Mouse (Mus musculus) MEL-GATA-1-ER (cell line): ENCODE measurements around the gene Nr4a3.

ENCODE experiments used
- DNase-seq: peaks from one replicate; pipeline ENCODE4 v3.0.0-alpha.2; 2012; ENCODE audit warnings: low read depth; ENCODE audit errors: extremely low read depth

Nr4a3 gene

DNA sequence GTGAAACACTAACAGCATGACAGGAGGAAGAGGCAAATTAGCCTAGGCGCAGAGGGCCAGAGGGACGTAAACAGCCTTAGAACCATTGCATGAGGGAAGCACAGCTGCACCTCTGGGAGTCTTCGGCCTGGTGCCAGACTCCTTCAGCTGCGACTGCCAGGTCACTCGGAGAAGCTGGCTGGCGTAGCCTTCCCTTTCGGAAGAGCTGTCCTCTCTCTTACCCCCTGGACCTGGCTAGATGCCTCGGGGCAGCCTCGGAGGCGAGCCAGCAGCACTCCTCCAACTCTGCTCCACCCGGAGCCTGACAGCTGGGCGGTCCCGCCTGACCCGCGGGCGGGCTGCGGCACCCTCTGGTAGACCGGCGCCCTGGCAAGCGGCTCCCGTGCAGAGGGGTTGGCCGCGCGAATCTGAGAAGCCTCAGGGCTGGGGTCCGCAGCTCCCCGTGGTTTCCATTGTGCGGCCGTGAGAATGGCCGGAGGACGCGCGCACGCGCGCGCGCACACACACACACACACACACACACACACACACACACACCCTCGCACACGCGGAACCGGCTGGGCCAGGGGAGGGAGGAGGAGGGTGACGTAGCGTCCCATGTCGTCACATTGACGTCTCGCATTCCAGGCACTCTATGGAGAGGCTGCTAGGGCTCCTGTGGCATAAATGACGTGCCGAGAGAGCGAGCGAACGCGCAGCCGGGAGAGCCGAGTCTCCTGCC lies at the start of gene Nr4a3:
Gene Nr4a3, plus strand, starts transcription at position 663 of the 721 bp plus-strand sequence.
- peak; percentile 85 for DNase-seq

DNA sequence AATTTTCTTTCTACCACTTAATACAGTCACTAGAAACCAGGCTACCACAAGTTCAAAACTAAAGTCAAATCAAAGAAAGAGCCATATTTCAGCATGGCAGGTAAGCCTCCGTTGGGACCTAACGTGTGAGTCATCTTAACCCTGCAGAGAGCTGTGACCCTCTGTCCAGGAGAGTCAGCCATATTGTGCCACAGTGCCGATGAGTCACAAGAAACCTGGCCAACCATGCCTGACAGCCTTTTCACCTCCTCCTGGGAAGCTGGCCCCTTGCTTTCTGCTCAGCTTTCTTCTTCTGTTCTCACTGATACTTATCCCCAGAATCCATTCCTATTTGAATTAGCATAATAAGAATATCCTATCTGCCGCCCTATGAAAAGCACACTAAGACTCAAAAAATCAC lies 42.0 kb upstream of the Nr4a3 start:
- DNase-seq: no peak

DNA sequence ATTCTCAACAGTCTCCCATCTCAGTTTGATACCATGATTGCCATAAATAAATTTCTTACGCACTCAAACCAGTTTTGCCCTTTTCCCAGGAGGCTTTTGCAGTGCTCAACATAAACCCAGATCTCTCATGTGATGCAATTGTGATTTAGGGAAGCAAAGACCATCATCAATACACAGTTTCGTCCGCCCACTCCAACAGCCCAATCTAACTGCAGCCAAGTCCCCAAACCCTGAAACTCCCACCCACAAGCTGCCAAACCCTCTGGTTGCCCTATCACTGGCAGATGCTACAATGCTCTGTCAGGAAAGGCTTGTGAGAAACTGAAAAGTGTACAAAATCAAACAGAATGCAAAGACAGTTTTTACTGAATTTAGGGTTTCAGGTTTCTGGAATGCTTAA lies 41.5 kb upstream of the Nr4a3 start:
- DNase-seq: no peak

DNA sequence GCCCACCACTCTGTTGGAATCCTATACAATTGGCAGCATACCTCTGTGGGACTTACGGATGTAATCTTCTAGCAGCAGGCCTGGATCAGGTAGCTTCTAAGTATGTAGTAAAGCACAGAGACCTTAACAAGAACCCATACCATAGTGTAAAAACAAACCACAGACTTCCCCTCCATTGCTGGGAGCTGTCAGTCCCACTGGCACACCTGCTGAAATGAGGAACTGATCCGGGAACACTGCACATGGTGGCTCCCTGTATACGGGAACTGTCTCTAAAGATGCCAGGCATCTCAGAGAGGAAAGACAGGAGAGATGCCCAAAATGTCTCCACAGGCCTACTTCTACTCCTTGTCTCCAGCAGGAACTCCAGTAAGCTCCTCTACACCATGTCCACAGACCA lies 38.6 kb upstream of the Nr4a3 start:
- no peak for DNase-seq

DNA sequence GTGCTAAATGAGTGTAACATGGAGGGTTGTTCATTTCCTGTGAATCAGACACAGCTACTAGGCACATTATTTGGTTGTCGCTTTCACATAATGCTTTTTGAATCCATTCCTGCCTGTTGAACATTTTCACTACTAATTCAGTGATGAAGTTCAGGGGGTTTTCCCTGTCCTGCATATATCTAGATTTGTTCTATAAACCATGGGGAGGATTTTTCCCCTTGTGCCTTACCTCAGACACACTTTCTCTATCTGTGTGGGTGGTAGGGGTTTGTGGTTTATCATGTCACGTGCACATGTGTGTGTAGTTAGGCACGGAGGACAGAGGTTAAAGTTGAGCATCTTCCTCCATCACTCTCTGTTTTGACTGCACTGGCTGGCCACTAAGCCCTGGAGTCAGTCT lies 32.7 kb upstream of the Nr4a3 start:
- no peak for DNase-seq

DNA sequence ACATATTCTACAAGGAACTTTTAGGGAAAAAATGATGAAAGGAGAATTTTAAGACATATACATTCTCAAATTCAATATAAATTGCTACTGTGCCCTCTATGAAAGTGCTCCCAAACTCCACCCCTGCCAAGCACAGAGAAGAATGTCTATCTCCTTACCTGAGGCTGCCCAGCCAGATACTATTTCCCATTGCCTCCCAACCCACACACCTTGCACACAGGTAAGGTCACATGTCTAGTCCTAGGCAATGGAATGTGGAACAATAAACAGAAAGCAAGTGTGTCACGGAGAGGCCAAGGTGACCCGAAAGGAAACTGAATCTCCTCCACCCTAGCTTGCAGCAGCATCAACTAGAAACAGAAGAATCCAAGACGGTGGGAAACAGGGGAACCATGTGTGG lies 22.0 kb upstream of the Nr4a3 start:
- DNase-seq: no peak

DNA sequence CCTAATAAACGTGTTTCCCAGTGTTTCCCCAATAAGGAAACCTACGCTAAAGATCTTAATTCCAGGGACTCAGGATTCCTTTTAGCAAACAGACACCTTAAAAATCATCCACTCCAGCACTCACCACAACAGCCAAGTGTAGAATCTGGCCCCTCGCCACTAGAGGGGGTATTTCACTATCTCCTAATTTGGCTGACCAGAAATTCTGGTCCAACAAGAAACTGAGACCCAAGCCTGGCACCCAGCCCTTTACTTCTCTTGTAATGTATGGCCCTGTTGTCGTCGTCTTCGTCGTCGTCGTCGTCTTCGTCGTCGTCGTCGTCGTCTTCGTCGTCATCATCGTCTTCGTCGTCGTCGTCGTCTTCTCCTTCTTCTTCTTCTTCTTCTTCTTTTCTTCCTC lies 15.3 kb upstream of the Nr4a3 start:
- no peak for DNase-seq

DNA sequence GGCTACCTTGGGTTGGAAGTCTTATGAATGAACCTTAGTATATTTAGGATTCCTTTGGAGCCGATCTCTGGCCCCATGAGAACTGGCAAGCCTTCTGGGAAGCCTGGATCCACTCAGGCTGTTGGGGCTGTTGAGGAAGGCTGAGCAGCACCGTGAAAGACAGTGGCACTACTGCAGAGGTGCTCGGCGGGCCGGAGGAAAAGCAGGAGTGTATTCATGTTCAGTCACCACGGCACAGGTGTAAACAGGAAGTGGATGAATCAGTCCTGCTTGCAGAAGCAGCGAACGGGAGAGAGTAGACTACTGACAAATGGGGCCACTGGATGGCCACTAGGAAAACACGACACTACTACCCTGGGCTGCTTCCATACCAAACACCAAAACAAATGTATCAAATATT lies 10.7 kb upstream of the Nr4a3 start:
- no peak for DNase-seq

DNA sequence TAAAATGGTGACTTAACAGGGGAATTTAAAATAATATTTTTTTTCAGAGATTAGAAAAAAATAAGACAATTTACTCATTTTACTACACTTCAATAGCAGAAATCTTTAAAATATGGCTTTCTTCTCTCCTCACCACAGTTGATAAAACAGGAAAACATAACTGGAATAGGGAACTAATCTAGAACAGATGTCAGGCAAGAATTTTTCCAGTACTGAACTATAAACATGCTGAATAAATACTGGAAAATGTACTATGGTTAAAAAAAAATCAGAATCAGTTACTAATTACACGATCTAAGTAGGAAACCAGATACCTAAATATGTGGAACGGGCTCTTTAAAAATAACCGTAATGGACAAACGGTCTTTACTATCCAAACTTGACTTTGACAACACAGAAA lies 7.3 kb upstream of the Nr4a3 start:
- DNase-seq: no peak

DNA sequence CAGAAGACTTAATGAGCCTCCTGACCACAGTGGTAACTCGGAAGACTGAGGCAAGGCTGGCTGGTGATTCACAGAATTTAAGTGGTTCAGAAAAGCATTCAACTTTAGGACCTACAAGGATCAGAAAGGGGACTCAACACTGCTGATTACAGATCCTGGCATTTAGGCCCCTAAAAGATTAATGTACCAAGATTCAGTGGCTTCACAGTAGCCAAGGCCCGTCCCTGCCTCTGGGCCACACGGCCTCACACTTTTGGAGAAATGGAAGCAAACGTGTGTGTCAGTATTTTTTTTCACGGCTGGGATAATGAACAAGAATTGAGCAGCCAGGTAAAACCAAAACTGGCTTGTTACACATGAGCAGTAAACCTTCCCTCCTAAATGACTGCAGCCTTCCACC lies 6.1 kb upstream of the Nr4a3 start:
- no peak for DNase-seq

DNA sequence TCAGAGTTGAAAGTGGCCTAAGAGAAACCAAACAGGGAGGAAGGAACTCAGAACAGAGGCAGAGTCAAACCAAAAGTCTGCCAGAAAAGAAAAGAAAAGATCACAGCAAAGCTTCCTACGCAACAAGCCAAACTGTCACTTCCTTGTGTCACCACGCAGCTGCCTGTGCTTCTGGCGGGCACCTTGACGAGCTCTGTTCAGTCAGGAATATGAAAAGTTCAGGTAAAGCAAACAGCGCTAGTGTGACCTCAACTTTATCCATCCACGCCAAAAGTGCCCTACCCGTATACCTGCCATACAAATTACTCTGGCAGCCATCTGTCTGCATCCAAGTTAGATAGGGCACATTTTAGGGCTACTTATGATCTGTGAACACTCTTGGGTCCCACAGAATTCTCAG lies 5.2 kb upstream of the Nr4a3 start:
- no peak for DNase-seq

DNA sequence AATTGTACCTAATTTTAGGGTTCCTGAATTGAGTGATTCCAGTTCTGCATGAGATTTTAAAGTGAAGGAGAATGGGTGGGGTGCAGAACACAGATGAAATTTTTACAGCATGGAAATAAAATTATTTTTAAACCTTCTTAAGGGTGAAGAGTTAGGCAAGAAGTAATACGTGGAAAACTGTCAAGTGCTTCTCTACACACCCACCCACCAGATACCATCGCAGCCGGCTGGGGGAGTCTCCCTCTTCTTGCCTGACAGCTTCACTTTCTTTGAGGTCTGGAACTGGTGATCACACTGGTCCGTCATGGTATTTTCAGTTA lies 2.5 kb upstream of the Nr4a3 start:
- no peak for DNase-seq

DNA sequence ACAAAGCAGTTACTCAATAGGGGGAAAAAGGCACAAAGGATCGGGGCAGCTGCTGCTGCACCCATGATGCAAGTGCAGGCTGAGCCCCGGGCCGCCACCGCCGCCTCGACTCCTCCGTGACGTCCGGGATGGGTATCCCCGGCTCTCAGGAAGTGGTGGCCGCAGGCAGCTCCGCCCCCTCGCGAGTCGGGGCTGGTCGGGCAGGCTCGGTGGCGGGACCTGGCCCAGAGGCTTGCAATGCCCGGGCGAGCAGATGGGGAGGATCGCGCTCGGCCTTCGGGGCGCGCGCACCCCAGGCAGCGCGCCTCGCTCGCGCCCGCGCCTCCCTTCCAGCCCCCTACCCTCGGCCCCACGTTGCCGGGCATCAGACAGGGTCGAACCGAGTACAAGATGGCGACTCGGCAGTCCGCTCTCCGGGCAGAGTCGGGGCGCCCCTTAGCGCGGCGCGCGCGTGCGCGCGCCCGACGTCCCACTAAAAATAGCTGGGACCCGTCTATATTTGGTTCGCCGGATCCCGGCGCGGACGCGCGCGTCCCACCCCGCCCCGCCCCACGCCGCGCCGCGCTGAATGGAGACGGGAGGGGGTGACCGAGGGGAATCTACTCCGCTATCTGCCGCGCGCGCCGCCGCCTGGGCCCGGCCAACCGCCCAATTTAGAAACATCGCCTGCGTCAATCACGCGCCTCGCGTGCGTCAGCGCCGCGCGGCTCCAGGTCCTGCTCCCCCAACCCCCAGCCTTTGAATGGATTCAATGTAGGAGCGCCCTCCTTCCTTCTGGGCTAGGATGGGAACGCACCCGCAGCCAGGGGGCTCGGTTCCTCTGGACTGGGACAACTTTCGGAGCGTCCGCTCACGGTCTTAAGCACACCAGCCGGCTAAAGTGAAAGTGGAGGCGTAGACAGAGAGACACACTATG lies 1.9 kb upstream of the Nr4a3 start:
- peak; percentile 86 for DNase-seq

DNA sequence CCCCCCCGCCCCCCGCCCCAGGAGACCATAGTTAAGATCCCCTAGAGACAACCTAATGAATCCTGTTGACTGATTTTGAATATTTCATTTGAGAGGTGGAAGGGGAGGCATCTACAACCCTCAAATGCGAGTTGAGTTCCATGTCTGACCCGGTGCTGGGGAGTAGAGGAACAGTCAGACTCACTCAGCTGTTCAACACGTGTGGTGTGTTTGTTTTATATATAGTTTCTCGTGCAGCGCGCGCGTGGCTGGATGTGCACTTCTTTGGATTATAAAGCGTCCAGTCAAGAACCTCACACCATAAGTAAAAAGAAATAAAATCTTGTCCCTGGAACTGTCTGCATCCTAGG lies 837 bp upstream of the Nr4a3 start:
- DNase-seq: no peak

DNA sequence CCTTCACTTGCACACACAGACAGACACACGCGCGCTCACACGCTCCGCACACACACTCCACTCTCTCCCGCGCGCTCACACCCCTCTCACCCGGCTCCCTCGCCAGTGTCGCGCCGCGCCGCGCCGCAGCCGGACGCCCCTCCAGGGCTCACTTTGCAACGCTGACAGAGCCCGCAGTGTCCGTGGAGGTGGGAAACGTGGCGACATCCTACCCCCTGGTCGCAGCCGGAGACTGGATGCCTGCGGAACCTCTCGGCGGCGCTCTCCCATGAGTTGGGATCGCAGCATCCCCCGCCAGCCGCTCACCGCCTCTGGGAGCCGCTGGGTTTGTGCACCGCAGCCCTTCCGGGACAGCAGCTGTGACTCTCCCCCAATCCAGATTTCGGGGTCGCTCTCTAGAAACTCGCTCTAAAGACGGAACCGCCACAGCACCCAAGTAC lies 348 bp downstream of the Nr4a3 start:
- peak; percentile 15 for DNase-seq

DNA sequence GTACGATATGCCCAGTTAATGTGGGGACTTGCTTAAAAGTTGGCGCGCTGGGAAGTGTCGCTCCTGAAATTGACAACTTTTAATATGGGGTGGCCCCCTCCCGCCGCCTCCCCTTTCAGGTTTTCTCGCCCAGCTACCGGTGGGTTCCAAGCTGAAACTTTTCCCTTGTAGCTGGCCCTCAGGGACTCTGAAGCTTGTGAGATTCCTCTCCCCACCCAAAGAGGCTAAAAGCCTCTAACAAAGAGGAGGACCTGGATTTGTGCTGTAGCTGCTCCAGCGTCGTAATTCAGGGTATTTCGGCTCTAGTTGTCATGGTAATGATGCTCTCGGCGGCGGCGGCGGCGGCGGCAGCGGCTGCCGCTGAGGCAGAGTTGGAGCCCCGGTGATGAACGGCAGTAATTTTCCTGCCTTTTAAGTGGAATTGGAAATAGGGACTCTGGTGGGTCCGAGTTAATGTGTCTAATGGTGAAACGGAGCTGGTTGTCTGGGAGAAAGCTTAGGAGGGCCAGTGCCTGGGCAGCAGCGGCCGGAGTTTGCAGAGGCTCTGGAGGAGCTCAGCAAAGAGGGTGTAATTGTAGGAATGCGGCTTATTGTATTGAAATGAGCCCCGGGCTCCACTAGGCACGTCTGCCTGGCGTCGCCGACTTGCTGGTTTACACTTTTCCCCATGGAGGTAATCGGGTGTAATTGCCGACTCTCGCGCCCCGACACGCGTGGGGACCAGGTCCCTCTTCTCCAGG lies 938 bp downstream of the Nr4a3 start:
- DNase-seq: peak; percentile 27

DNA sequence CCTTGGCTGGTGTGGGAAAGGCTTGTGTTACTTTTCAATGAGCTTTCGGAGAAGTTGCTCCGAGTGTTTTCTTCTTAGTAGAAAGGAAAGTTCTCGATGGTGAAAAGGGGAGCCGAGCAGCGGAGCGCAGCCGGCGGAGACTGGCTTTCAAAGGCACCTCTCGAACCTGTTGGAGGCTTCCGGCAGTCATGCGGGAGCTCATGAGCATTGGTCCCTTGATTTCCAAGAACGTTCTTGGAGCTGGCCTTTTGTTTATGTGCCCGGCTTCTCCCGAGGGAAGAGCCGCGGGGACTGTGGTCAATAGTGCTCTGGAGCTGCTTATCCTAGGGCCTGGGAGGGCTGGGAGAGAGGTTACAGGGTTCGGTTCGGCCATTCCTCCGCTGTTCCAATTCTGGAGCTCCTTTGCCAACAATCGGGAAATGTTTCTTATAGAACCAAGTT lies 1.5 kb downstream of the Nr4a3 start:
- DNase-seq: no peak

DNA sequence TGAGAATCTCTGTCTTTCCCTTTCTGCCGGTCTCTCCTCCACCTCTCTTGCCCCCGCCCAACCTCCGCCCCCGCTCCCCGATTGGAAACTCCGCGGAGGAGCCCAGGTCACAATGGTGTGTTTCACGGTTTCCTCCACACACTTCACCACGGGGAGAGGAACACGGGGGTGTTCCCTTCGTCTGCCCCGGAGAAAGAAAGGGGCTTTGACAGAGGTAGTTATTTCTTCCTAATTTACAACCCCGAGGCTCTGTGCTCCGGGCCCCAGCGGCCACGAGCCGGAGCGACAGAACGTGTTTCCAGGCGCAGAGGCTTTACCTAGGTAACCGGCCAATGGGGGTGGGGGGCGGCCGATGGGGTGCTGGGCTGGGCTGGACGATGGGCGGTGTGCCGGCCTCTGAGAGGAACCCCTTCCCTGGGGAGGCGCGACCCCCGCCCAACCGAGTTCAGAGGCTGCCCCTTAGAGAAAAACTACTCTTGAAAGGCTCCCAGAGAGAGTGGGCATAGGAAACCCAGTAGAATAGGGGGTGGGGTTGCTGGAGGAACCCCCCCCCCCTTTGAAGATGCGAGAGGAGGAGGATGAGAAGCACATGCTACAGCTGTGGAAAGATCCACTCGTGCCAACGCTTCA lies 2.3 kb downstream of the Nr4a3 start:
- DNase-seq: no peak

DNA sequence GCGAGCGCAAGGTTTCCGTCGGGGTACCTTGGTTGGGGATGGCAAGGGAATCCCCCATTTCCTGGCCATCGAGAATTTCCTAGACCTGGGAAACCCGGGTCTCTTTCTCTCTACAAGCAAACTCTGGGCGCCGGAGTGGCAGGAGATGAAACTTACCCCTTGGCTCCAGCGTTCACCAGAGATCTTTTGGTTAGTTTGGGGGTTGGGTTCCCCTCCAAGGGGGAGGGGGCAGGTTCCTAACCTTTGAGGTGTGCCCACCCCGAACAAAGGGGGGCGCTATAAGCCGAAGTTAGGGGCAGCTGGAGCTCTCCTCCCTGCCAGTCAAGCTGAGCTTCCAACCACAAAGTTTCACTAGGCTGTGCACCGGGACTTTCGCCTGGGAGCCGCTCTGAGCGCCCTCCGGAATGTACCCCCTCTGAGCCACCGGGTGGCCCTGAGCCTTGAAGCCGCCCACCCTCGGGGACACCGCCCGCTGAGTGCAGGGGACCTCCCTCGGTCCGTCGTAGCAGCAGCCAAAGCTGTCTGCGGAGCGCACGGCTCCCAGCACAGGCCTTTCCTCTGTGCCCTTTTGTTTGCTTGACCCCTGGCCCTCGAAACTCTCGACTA lies 2.9 kb downstream of the Nr4a3 start:
- no peak for DNase-seq

DNA sequence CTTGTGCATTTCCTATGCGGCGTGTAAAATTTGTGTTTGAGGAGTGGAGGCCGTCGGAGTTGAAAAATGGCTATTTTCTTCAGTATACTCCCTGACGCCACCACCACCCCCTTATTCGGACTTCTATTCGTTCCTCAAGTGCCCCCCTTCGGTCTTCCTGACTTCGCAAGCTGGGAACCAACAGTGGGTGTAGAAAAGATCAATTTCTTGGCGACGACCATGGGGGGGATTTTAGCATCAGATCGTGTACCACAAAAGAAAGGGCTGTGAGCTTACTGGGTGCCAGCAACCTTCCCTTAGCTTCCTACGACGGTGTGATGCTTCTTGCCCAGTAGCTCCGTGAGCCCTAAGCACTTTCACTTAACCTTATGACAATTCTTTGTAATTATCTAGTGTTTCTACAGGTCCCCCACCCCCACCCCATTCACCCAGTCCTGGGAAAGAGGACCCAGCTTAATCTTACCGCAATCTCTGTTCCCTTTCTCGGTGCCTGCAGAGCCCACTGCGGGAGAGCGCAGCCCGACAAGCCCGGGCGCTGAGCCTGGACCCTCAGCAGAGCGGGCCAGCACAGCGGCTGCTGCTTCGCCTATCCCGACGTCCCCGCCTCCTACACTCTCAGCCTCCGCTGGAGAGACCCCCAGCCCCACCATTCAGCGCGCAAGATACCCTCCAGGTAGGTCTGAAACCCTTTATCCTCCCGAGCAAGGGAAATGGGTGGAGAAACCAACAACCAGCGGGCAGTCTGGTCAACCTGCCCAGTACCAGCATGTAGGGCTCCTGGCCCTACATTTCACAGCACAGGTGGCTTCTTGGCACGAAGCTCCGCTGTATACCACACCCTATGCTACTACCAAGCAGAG lies 3.7 kb downstream of the Nr4a3 start:
- no peak for DNase-seq
